In the genomic region with DNA sequence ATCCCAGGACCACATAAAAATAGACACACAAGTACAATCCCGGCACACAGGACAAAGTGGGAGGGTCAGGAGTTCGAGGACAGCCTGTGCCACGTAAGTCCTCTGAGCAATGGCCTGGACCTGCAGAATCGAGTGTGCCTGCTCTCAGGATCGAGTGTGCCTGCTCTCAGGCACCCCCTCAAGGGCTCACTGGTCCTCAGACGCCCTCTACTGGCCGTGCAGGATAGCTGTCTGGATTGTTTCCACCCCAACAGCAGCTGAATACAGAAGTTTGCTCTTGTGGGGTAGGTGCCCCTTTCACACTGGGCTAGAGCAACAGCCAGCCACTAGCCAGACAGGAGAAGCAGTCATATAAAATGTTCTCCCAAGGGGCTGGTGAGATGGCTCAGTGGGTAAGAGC, we compare ENCODE assay signal across 8 mouse cellular contexts. TPM values are rescaled to one million over a fixed set of nuclear protein-coding genes. Genes with fewer than 3 reads are reported as not detected.
DNase-seq lines count a peak whose midpoint lies in the region; ATAC-seq lines count a peak whose summit lies in the region.

No protein-coding gene starts in this region.

- no peak overlapping the region for H3K4me2 ChIP-seq in midbrain, embryonic 11.5 days
- no peak overlapping the region for H3K4me2 ChIP-seq in midbrain, embryonic 16.5 days (ENCODE audit: low read length)
- H3K4me2 ChIP-seq in forebrain, embryonic 12.5 days: no peak overlapping the region

- no peaks in the 10 kb centered on the region for H3K27me3 ChIP-seq in midbrain, embryonic 11.5 days (ENCODE audit: control insufficient read depth, insufficient read depth, low read length)
- no peaks in the 10 kb centered on the region for H3K27me3 ChIP-seq in midbrain, embryonic 16.5 days (ENCODE audit: control insufficient read depth, insufficient read depth, low read depth, low read length)
- H3K27me3 ChIP-seq in forebrain, embryonic 12.5 days: no peaks in the 10 kb centered on the region

- no peak overlapping the region for H3K4me3 ChIP-seq in midbrain, embryonic 11.5 days (ENCODE audit: low read depth, low read length)
- H3K4me3 ChIP-seq in midbrain, embryonic 16.5 days (ENCODE audit: low read depth, low read length): no peak overlapping the region
- no peak overlapping the region for H3K4me3 ChIP-seq in forebrain, embryonic 12.5 days (replicated peaks)

- no peaks in the 10 kb centered on the region; the same call in 1 of the 2 replicates for H3K36me3 ChIP-seq in midbrain, embryonic 11.5 days (ENCODE audit: control insufficient read depth, insufficient read depth, low read length)
- peaks cover 38% of the 10 kb centered on the region for H3K36me3 ChIP-seq in midbrain, embryonic 16.5 days (ENCODE audit: control insufficient read depth, insufficient read depth, low read length)
- peaks cover 43% of the 10 kb centered on the region for H3K36me3 ChIP-seq in forebrain, embryonic 12.5 days (replicated peaks)

- H3K27ac ChIP-seq in midbrain, embryonic 11.5 days (ENCODE audit: low read depth, low read length): no peak overlapping the region
- no peak overlapping the region for H3K27ac ChIP-seq in midbrain, embryonic 16.5 days (ENCODE audit: low read length)
- no peak overlapping the region for H3K27ac ChIP-seq in forebrain, embryonic 12.5 days

- 47% methylated on average over 7 of the region's 7 CpGs for WGBS in midbrain, embryonic 11.5 days
- 42% methylated on average over 7 of the region's 7 CpGs for WGBS in midbrain, embryonic 16.5 days
- 50% methylated on average over 7 of the region's 7 CpGs for WGBS in forebrain, embryonic 12.5 days

- no peak overlapping the region for H3K9ac ChIP-seq in midbrain, embryonic 11.5 days (ENCODE audit: low read length)
- H3K9ac ChIP-seq in midbrain, embryonic 16.5 days (ENCODE audit: low read depth, low read length): no peak overlapping the region
- H3K9ac ChIP-seq in forebrain, embryonic 12.5 days: no peak overlapping the region

- no peaks in the 10 kb centered on the region for H3K9me3 ChIP-seq in midbrain, embryonic 11.5 days (ENCODE audit: control insufficient read depth, low read length)
- H3K9me3 ChIP-seq in midbrain, embryonic 16.5 days (replicated peaks; ENCODE audit: control insufficient read depth, low read length, poor library complexity, severe bottlenecking): no peaks in the 10 kb centered on the region
- H3K9me3 ChIP-seq in forebrain, embryonic 12.5 days: no peaks in the 10 kb centered on the region

- DNase-seq in embryo, embryonic 10 days (ENCODE audit: low spot score): peak; percentile 55
- DNase-seq in embryo, embryonic 9.5 days (ENCODE audit: extremely low spot score): no peak
- DNase-seq in midbrain, embryonic 11.5 days (ENCODE audit: low spot score, missing footprints): no peak
- DNase-seq in embryo, embryonic 11 days: peak; percentile 45
- DNase-seq in thymus, postnatal 0 days (ENCODE audit: low spot score): peak; percentile 52
- no peak for DNase-seq in urinary bladder, postnatal 10 days (ENCODE audit: low spot score)

- no peaks in the 10 kb centered on the region for H3K4me1 ChIP-seq in midbrain, embryonic 11.5 days (ENCODE audit: control insufficient read depth, insufficient read depth, low read length)
- no peaks in the 10 kb centered on the region for H3K4me1 ChIP-seq in midbrain, embryonic 16.5 days (ENCODE audit: control insufficient read depth, insufficient read depth, low read length)
- H3K4me1 ChIP-seq in forebrain, embryonic 12.5 days: no peaks in the 10 kb centered on the region

- 0 out of 2 replicates have a peak, but pooled peaks have one; percentile 27 for ATAC-seq in midbrain, embryonic 11.5 days (ENCODE audit: low FRiP score)
- ATAC-seq in midbrain, embryonic 16.5 days: no peak
- ATAC-seq in forebrain, embryonic 12.5 days (ENCODE audit: low FRiP score): no peak

RNA-seq across cellular contexts. Expression of gene Nfatc2, which starts 50.3 kb away (rescaled TPM):
- polyA plus RNA-seq in midbrain, embryonic 11.5 days (2014; fragmentation: Nextera tagmentation; extraction: Ambion mirVana): 0.66 and 0.72 TPM in 2 replicates
- polyA plus RNA-seq in midbrain, embryonic 16.5 days (2015; fragmentation: Nextera tagmentation; extraction: Ambion mirVana): 3.8 and 4.5 TPM in 2 replicates
- 3.1 and 4.0 TPM in 2 replicates for polyA plus RNA-seq in thymus, postnatal 0 days (2015; fragmentation: Nextera tagmentation; extraction: Ambion mirVana)
- polyA plus RNA-seq in forebrain, embryonic 12.5 days (2016; fragmentation: Nextera tagmentation; extraction: Ambion mirVana): 0.78 and 1.2 TPM in 2 replicates

Comparison
In these comparisons a context has a peak if more than half of its experiments do, and no peak if none do; other contexts are left out.
1. DNase-seq: peak in embryo, embryonic 10 days (single experiment), embryo, embryonic 11 days (single experiment) and thymus, postnatal 0 days (single experiment); none in embryo, embryonic 9.5 days (single experiment), midbrain, embryonic 11.5 days (single experiment) and urinary bladder, postnatal 10 days (single experiment).